Mouse (Mus musculus) stomach, embryonic 14.5 days (tissue): ENCODE results near the gene Taf5l. TPM values are rescaled to one million over a fixed set of nuclear protein-coding genes. Genes with fewer than 3 reads are reported as not detected.
A peak's percentile ranks its signal among the peaks of the same experiment; 100 is the strongest.

Source experiments
- ATAC-seq: fragments of 200-750 bp; cut with Nextera tagmentation; 2 replicates; pipeline ENCODE4 v1.8.0; 2017; ENCODE audit warnings: low read depth, moderate TSS enrichment; ENCODE audit not compliant: insufficient number of reproducible peaks, insufficient read depth, low FRiP score
- H3K27ac ChIP-seq: fragments of 300-500 bp; sonication (generic); 2 replicates; pipeline ENCODE4 v1.5.1; 2014; ENCODE audit warnings: mild to moderate bottlenecking, low read length, moderate library complexity, mixed read lengths
- H3K27me3 ChIP-seq: fragments of 300-500 bp; sonication (generic); 2 replicates; pipeline ENCODE4 v1.6.1; 2014; ENCODE audit warnings: low read length, control low read depth, mixed read lengths; ENCODE audit not compliant: control insufficient read depth, insufficient read depth
- H3K36me3 ChIP-seq: fragments of 300-500 bp; sonication (generic); 2 replicates; pipeline ENCODE4 v1.6.1; 2014; ENCODE audit warnings: mild to moderate bottlenecking, control low read depth, low read length, moderate library complexity, mixed read lengths; ENCODE audit not compliant: control insufficient read depth, insufficient read depth
- H3K4me1 ChIP-seq: fragments of 300-500 bp; sonication (generic); 2 replicates; pipeline ENCODE4 v1.6.1; 2014; ENCODE audit warnings: low read length, control low read depth, mixed read lengths; ENCODE audit not compliant: control insufficient read depth, insufficient read depth
- H3K4me2 ChIP-seq: fragments of 300-500 bp; sonication (generic); replicated peaks from 2 replicates; pipeline ENCODE4 v1.6.1; 2014; ENCODE audit warnings: low read depth, low read length, control low read depth
- H3K4me3 ChIP-seq: fragments of 300-500 bp; sonication (generic); 2 replicates; pipeline ENCODE4 v1.5.1; 2014; ENCODE audit warnings: low read depth, low read length, control low read depth
- H3K9ac ChIP-seq: fragments of 300-500 bp; sonication (generic); replicated peaks from 2 replicates; pipeline ENCODE4 v1.6.1; 2014; ENCODE audit warnings: low read depth, mild to moderate bottlenecking, control low read depth, low read length, moderate library complexity, mixed read lengths
- H3K9me3 ChIP-seq: fragments of 300-500 bp; sonication (generic); 2 replicates; pipeline ENCODE4 v1.6.1; 2016; ENCODE audit warnings: low read depth, low read length, control low read depth; ENCODE audit not compliant: control insufficient read depth
- WGBS: fragments of 180-500 bp; shearing (Covaris S2); extraction: QIAGEN DNeasy Blood & Tissue Kit; methylation state at CpG from one replicate; pipeline ENCODE4 v1.1.7; 2014; 5-methylcytosine and 5-hydroxymethylcytosine counted together
- polyA plus RNA-seq: library from polyadenylated mRNA; unstranded; fragments of >200 nt; fragmentation: Nextera tagmentation; extraction: Ambion mirVana; gene quantifications from 2 replicates; pipeline ENCODE4 v1.2.1, GENCODE M21; 2014

Gene Taf5l
- polyA plus RNA-seq, 1 experiment from 2014 or later, result 43.8 TPM

GRCm38 (mm10) chr8:123982291-123982793 lies 38.9 kb downstream of the Taf5l start:
- H3K4me1 ChIP-seq, result peaks cover 20% of the 10 kb centered on the region
- peak; percentile 4; the same call in 1 of the 2 replicates for ATAC-seq
- H3K4me3 ChIP-seq, result peak overlapping the region; percentile 82
- peak overlapping the region; percentile 96 for H3K4me2 ChIP-seq
- WGBS, result under 1% methylated on average over 48 of the region's 48 CpGs
- no peaks in the 10 kb centered on the region for H3K36me3 ChIP-seq
- H3K9me3 ChIP-seq, result no peaks in the 10 kb centered on the region
- peak overlapping the region; percentile 83 for H3K9ac ChIP-seq
- H3K27ac ChIP-seq, result peak overlapping the region; percentile 91; the same call in 1 of the 2 replicates
- no peaks in the 10 kb centered on the region for H3K27me3 ChIP-seq

GRCm38 (mm10) chr8:123981674-123982073 lies 39.5 kb downstream of the Taf5l start:
- Histone ChIP-seq H3K4me2 (peak overlapping the region; percentile 96), H3K27ac (no peak overlapping the region), H3K4me1 (peaks cover 20% of the 10 kb centered on the region), H3K9ac (no peak overlapping the region), H3K9me3 (no peaks in the 10 kb centered on the region), H3K4me3 (peak overlapping the region; percentile 82), H3K27me3 (no peaks in the 10 kb centered on the region), H3K36me3 (no peaks in the 10 kb centered on the region)
- no peak for ATAC-seq
- WGBS, result 37% methylated on average over 4 of the region's 4 CpGs

GRCm38 (mm10) chr8:123980239-123980638 lies 41.0 kb downstream of the Taf5l start:
- no peak overlapping the region; the same call in 1 of the 2 replicates for H3K4me3 ChIP-seq
- H3K36me3 ChIP-seq, result no peaks in the 10 kb centered on the region
- no peaks in the 10 kb centered on the region for H3K9me3 ChIP-seq
- no peak overlapping the region for H3K9ac ChIP-seq
- no peaks in the 10 kb centered on the region for H3K27me3 ChIP-seq
- H3K4me2 ChIP-seq, result 0 out of 2 replicates have a peak overlapping the region, but pooled peaks have one; percentile 12
- no peak overlapping the region for H3K27ac ChIP-seq
- H3K4me1 ChIP-seq, result peaks cover 20% of the 10 kb centered on the region
- WGBS, result 69% methylated on average over 4 of the region's 4 CpGs
- ATAC-seq, result no peak

- peak; percentile 68; the same call in 1 of the 2 replicates for ATAC-seq
- 62% methylated on average over 8 of the region's 8 CpGs for WGBS
- peak overlapping the region; percentile 68 for H3K27ac ChIP-seq
- no peak overlapping the region for H3K4me3 ChIP-seq
- H3K4me1 ChIP-seq, result peaks cover 20% of the 10 kb centered on the region
- no peaks in the 10 kb centered on the region for H3K9me3 ChIP-seq
- peak overlapping the region; percentile 25 for H3K4me2 ChIP-seq
- H3K27me3 ChIP-seq, result no peaks in the 10 kb centered on the region
- H3K9ac ChIP-seq, result no peak overlapping the region
- no peaks in the 10 kb centered on the region for H3K36me3 ChIP-seq
Observed at GRCm38 (mm10) chr8:123978926-123979325, 42.3 kb downstream of the Taf5l start.

- Histone ChIP-seq H3K4me1 (peaks cover 20% of the 10 kb centered on the region), H3K9ac (no peak overlapping the region), H3K36me3 (no peaks in the 10 kb centered on the region), H3K27ac (peak overlapping the region; percentile 68), H3K4me3 (no peak overlapping the region), H3K4me2 (peak overlapping the region; percentile 25), H3K9me3 (no peaks in the 10 kb centered on the region), H3K27me3 (no peaks in the 10 kb centered on the region)
- 32% methylated on average over 14 of the region's 14 CpGs for WGBS
- ATAC-seq, result no peak
Observed at GRCm38 (mm10) chr8:123978166-123978838, 42.9 kb downstream of the Taf5l start.

- Histone ChIP-seq H3K4me3 (no peak overlapping the region), H3K27ac (no peak overlapping the region), H3K36me3 (no peaks in the 10 kb centered on the region), H3K9me3 (no peaks in the 10 kb centered on the region), H3K4me2 (no peak overlapping the region), H3K9ac (no peak overlapping the region), H3K4me1 (peaks cover 20% of the 10 kb centered on the region), H3K27me3 (no peaks in the 10 kb centered on the region)
- WGBS, result 90% methylated on average over 4 of the region's 4 CpGs
- ATAC-seq, result no peak
Observed at GRCm38 (mm10) chr8:123977499-123977898, 43.7 kb downstream of the Taf5l start.

GRCm38 (mm10) chr8:123973495-123973894 lies 47.7 kb downstream of the Taf5l start:
- no peaks in the 10 kb centered on the region for H3K36me3 ChIP-seq
- no peak overlapping the region for H3K4me3 ChIP-seq
- H3K27ac ChIP-seq, result no peak overlapping the region
- H3K9ac ChIP-seq, result no peak overlapping the region
- H3K27me3 ChIP-seq, result no peaks in the 10 kb centered on the region
- WGBS, result 89% methylated on average over 1 of the region's 1 CpGs
- H3K4me2 ChIP-seq, result no peak overlapping the region
- no peaks in the 10 kb centered on the region for H3K9me3 ChIP-seq
- H3K4me1 ChIP-seq, result peaks cover 3% of the 10 kb centered on the region; the same call in 1 of the 2 replicates
- ATAC-seq, result no peak

GRCm38 (mm10) chr8:123966896-123967295 lies 54.3 kb downstream of the Taf5l start:
- no peaks in the 10 kb centered on the region for H3K9me3 ChIP-seq
- H3K4me2 ChIP-seq, result no peak overlapping the region
- 66% methylated on average over 2 of the region's 2 CpGs for WGBS
- ATAC-seq, result no peak
- H3K27me3 ChIP-seq, result no peaks in the 10 kb centered on the region
- H3K9ac ChIP-seq, result no peak overlapping the region
- no peaks in the 10 kb centered on the region for H3K4me1 ChIP-seq
- peaks cover 15% of the 10 kb centered on the region for H3K36me3 ChIP-seq
- H3K27ac ChIP-seq, result no peak overlapping the region
- no peak overlapping the region for H3K4me3 ChIP-seq
